Mouse (Mus musculus) hindbrain, embryonic 15.5 days (tissue): ENCODE results near the gene Tmsb10. TPM values are rescaled to one million over a fixed set of nuclear protein-coding genes. Genes with fewer than 3 reads are reported as not detected.

Experiments used
- ATAC-seq: fragments of 200-750 bp; cut with Nextera tagmentation; 2 replicates; pipeline ENCODE4 v1.8.0; 2017; ENCODE audit warnings: low read depth, moderate number of reproducible peaks, moderate TSS enrichment; ENCODE audit not compliant: low FRiP score
- H3K27ac ChIP-seq: fragments of 300-500 bp; sonication (generic); replicated peaks from 2 replicates; pipeline ENCODE4 v1.5.1; 2015; ENCODE audit warnings: mild to moderate bottlenecking, inconsistent platforms
- H3K27me3 ChIP-seq: fragments of 300-500 bp; sonication (generic); 2 replicates; pipeline ENCODE4 v1.6.1; 2015; ENCODE audit warnings: control low read depth, inconsistent platforms
- H3K36me3 ChIP-seq: fragments of 300-500 bp; sonication (generic); 2 replicates; pipeline ENCODE4 v1.6.1; 2015; ENCODE audit warnings: control low read depth, inconsistent platforms
- H3K4me1 ChIP-seq: fragments of 300-500 bp; sonication (generic); replicated peaks from 2 replicates; pipeline ENCODE4 v1.6.1; 2015; ENCODE audit warnings: control low read depth, inconsistent platforms
- H3K4me2 ChIP-seq: fragments of 300-500 bp; sonication (generic); 2 replicates; pipeline ENCODE4 v1.6.1; 2015; ENCODE audit warnings: moderate library complexity, mild to moderate bottlenecking, inconsistent platforms
- H3K4me3 ChIP-seq: fragments of 300-500 bp; sonication (generic); 2 replicates; pipeline ENCODE4 v1.5.1; 2015; ENCODE audit warnings: mild to moderate bottlenecking, inconsistent platforms
- H3K9ac ChIP-seq: fragments of 300-500 bp; sonication (generic); 2 replicates; pipeline ENCODE4 v1.6.1; 2015; ENCODE audit warnings: inconsistent platforms
- H3K9me3 ChIP-seq: fragments of 300-500 bp; sonication (generic); 2 replicates; pipeline ENCODE4 v1.6.1; 2016; ENCODE audit warnings: control low read depth, inconsistent platforms
- WGBS: fragments of 180-500 bp; shearing (Covaris S2); methylation state at CpG from one replicate; pipeline ENCODE4 v1.1.7; 2015; 5-methylcytosine and 5-hydroxymethylcytosine counted together
- polyA plus RNA-seq: library from polyadenylated mRNA; unstranded; fragments of >200 nt; fragmentation: Nextera tagmentation; extraction: Ambion mirVana; gene quantifications from 2 replicates; pipeline ENCODE4 v1.2.1, GENCODE M21; 2015

The Tmsb10 gene
- polyA plus RNA-seq = 4,825 and 4,870 TPM in 2 replicates

GRCm38 (mm10) chr6:72958662-72959071 is at the start of gene Tmsb10:
TSS of gene Tmsb10 (minus strand) at chr6:72958748.
- Histone ChIP-seq H3K9ac (peak within 1 kb of the TSS; percentile 100), H3K4me2 (peak within 1 kb of the TSS; percentile 69), H3K4me1 (peaks cover 26% of the 10 kb centered on the region), H3K27ac (peak within 1 kb of the TSS; percentile 99), H3K36me3 (no peaks in the 10 kb centered on the region), H3K27me3 (no peaks in the 10 kb centered on the region), H3K4me3 (peak within 1 kb of the TSS; percentile 95), H3K9me3 (no peaks in the 10 kb centered on the region)
- peak; percentile 81 for ATAC-seq
- under 1% methylated on average over 19 of the region's 19 CpGs for WGBS

- H3K4me3 ChIP-seq = no peak overlapping the region
- H3K27me3 ChIP-seq = no peaks in the 10 kb centered on the region
- no peaks in the 10 kb centered on the region for H3K36me3 ChIP-seq
- no peak for ATAC-seq
- 88% methylated on average over 5 of the region's 5 CpGs for WGBS
- no peak overlapping the region for H3K4me2 ChIP-seq
- H3K4me1 ChIP-seq = no peaks in the 10 kb centered on the region
- no peak overlapping the region for H3K27ac ChIP-seq
- H3K9me3 ChIP-seq = no peaks in the 10 kb centered on the region
- H3K9ac ChIP-seq = no peak overlapping the region
These were observed 45.1 kb upstream of the Tmsb10 start for GRCm38 (mm10) chr6:73003601-73004000.

- Histone ChIP-seq H3K9ac (no peak overlapping the region), H3K9me3 (no peaks in the 10 kb centered on the region), H3K36me3 (no peaks in the 10 kb centered on the region), H3K4me2 (no peak overlapping the region), H3K4me3 (no peak overlapping the region), H3K27me3 (no peaks in the 10 kb centered on the region), H3K4me1 (no peaks in the 10 kb centered on the region), H3K27ac (no peak overlapping the region)
- no peak for ATAC-seq
- 63% methylated on average over 1 of the region's 1 CpGs for WGBS
These were observed 43.8 kb upstream of the Tmsb10 start for GRCm38 (mm10) chr6:73002391-73002790.

- ATAC-seq = no peak
- H3K27me3 ChIP-seq = no peaks in the 10 kb centered on the region
These were observed 40.3 kb upstream of the Tmsb10 start for GRCm38 (mm10) chr6:72998809-72999208.

GRCm38 (mm10) chr6:72993688-72994082 is 35.1 kb upstream of the Tmsb10 start:
- Histone ChIP-seq H3K4me1 (no peaks in the 10 kb centered on the region), H3K27ac (no peak overlapping the region), H3K9ac (no peak overlapping the region), H3K36me3 (no peaks in the 10 kb centered on the region), H3K27me3 (no peaks in the 10 kb centered on the region), H3K4me2 (no peak overlapping the region), H3K9me3 (no peaks in the 10 kb centered on the region), H3K4me3 (no peak overlapping the region)
- WGBS = 87% methylated on average over 5 of the region's 5 CpGs
- no peak for ATAC-seq

More at GRCm38 (mm10) chr6:72998809-72999208, 40.3 kb upstream of the Tmsb10 start:
- H3K4me3 ChIP-seq = no peak overlapping the region
- H3K4me2 ChIP-seq = no peak overlapping the region
- no peak overlapping the region for H3K27ac ChIP-seq
- no peaks in the 10 kb centered on the region for H3K4me1 ChIP-seq
- H3K9ac ChIP-seq = no peak overlapping the region
- 100% methylated on average over 1 of the region's 1 CpGs for WGBS
- no peaks in the 10 kb centered on the region for H3K36me3 ChIP-seq
- H3K9me3 ChIP-seq = no peaks in the 10 kb centered on the region

GRCm38 (mm10) chr6:72993054-72993687 is 34.6 kb upstream of the Tmsb10 start:
- Histone ChIP-seq H3K9ac (no peak overlapping the region), H3K27ac (no peak overlapping the region), H3K4me3 (no peak overlapping the region), H3K4me2 (no peak overlapping the region), H3K9me3 (no peaks in the 10 kb centered on the region), H3K4me1 (no peaks in the 10 kb centered on the region), H3K27me3 (no peaks in the 10 kb centered on the region), H3K36me3 (no peaks in the 10 kb centered on the region)
- ATAC-seq = no peak
- WGBS = 82% methylated on average over 8 of the region's 8 CpGs

- ATAC-seq = no peak
- Histone ChIP-seq H3K36me3 (no peaks in the 10 kb centered on the region), H3K4me1 (no peaks in the 10 kb centered on the region), H3K4me3 (no peak overlapping the region), H3K4me2 (no peak overlapping the region), H3K9ac (no peak overlapping the region), H3K9me3 (no peaks in the 10 kb centered on the region), H3K27ac (no peak overlapping the region), H3K27me3 (no peaks in the 10 kb centered on the region)
- 94% methylated on average over 5 of the region's 5 CpGs for WGBS
These were observed 31.7 kb upstream of the Tmsb10 start for GRCm38 (mm10) chr6:72990206-72990605.

- no peak overlapping the region for H3K4me3 ChIP-seq
- no peak overlapping the region for H3K27ac ChIP-seq
- no peak overlapping the region for H3K9ac ChIP-seq
- ATAC-seq = no peak
- no peaks in the 10 kb centered on the region for H3K27me3 ChIP-seq
- 52% methylated on average over 7 of the region's 7 CpGs for WGBS
- H3K36me3 ChIP-seq = no peaks in the 10 kb centered on the region
- no peaks in the 10 kb centered on the region for H3K4me1 ChIP-seq
- H3K9me3 ChIP-seq = no peaks in the 10 kb centered on the region
- no peak overlapping the region for H3K4me2 ChIP-seq
These were observed 30.6 kb upstream of the Tmsb10 start for GRCm38 (mm10) chr6:72989028-72989736.

GRCm38 (mm10) chr6:72982506-72982905 is 24.0 kb upstream of the Tmsb10 start:
- Histone ChIP-seq H3K4me1 (no peaks in the 10 kb centered on the region), H3K9ac (no peak overlapping the region), H3K27me3 (no peaks in the 10 kb centered on the region), H3K9me3 (no peaks in the 10 kb centered on the region), H3K36me3 (no peaks in the 10 kb centered on the region), H3K4me2 (no peak overlapping the region), H3K27ac (no peak overlapping the region), H3K4me3 (no peak overlapping the region)
- no peak for ATAC-seq
- 48% methylated on average over 4 of the region's 4 CpGs for WGBS

GRCm38 (mm10) chr6:72981851-72982250 is 23.3 kb upstream of the Tmsb10 start:
- no peak overlapping the region for H3K4me2 ChIP-seq
- no peak overlapping the region for H3K27ac ChIP-seq
- H3K27me3 ChIP-seq = no peaks in the 10 kb centered on the region
- no peaks in the 10 kb centered on the region for H3K4me1 ChIP-seq
- H3K36me3 ChIP-seq = no peaks in the 10 kb centered on the region
- no peaks in the 10 kb centered on the region for H3K9me3 ChIP-seq
- WGBS = 80% methylated on average over 6 of the region's 6 CpGs
- H3K9ac ChIP-seq = no peak overlapping the region
- no peak for ATAC-seq
- H3K4me3 ChIP-seq = no peak overlapping the region

- WGBS = 49% methylated on average over 9 of the region's 9 CpGs
- no peak overlapping the region for H3K27ac ChIP-seq
- no peak overlapping the region for H3K9ac ChIP-seq
- H3K9me3 ChIP-seq = no peaks in the 10 kb centered on the region
- no peaks in the 10 kb centered on the region for H3K4me1 ChIP-seq
- no peaks in the 10 kb centered on the region for H3K27me3 ChIP-seq
- no peak overlapping the region for H3K4me3 ChIP-seq
- no peak for ATAC-seq
- H3K4me2 ChIP-seq = no peak overlapping the region
- no peaks in the 10 kb centered on the region for H3K36me3 ChIP-seq
These were observed 22.6 kb upstream of the Tmsb10 start for GRCm38 (mm10) chr6:72981124-72981651.

- no peak for ATAC-seq
- no peak overlapping the region for H3K27ac ChIP-seq
- no peaks in the 10 kb centered on the region for H3K4me1 ChIP-seq
- no peaks in the 10 kb centered on the region for H3K27me3 ChIP-seq
- H3K9me3 ChIP-seq = no peaks in the 10 kb centered on the region
- H3K36me3 ChIP-seq = no peaks in the 10 kb centered on the region
- H3K9ac ChIP-seq = no peak overlapping the region
- no peak overlapping the region for H3K4me3 ChIP-seq
- H3K4me2 ChIP-seq = no peak overlapping the region
- WGBS = 91% methylated on average over 2 of the region's 2 CpGs
These were observed 18.3 kb upstream of the Tmsb10 start for GRCm38 (mm10) chr6:72976866-72977265.
